10 mouse cellular contexts compared by ENCODE assay signal in genomic region chr3:95012982-95013381, GRCm38 (mm10). TPM values are rescaled to one million over a fixed set of nuclear protein-coding genes. Genes with fewer than 3 reads are reported as not detected.
A peak's percentile ranks its signal among the peaks of the same experiment; 100 is the strongest.
DNase-seq lines count a peak whose midpoint lies in the region; ATAC-seq and TF ChIP-seq lines count a peak whose summit lies in the region.
"Had no signal": no experiment of that assay in that cellular context is flagged by ENCODE, and none has a peak within 500 bp of the region (broad histone marks: within the 10 kb centered on the region; RNA-seq: fewer than 3 reads in every experiment).

No protein-coding gene starts in this region.

- H3K36me3 ChIP-seq in heart, embryonic 13.5 days = peaks cover 45% of the 10 kb centered on the region
- peaks cover 54% of the 10 kb centered on the region for H3K36me3 ChIP-seq in E14TG2a.4 (ENCODE audit: insufficient read depth, low read length)
- peaks cover 44% of the 10 kb centered on the region for H3K36me3 ChIP-seq in embryonic facial prominence, embryonic 12.5 days
- peaks cover 53% of the 10 kb centered on the region for H3K36me3 ChIP-seq in liver, embryonic 12.5 days

- no peak for ATAC-seq in heart, embryonic 13.5 days (ENCODE audit: extremely low read depth, insufficient number of reproducible peaks, low FRiP score, low TSS enrichment)
- no peak for ATAC-seq in embryonic facial prominence, embryonic 12.5 days (ENCODE audit: insufficient number of reproducible peaks, insufficient read depth, low FRiP score, low TSS enrichment)
- no peak for ATAC-seq in liver, embryonic 12.5 days

- no peak for DNase-seq in heart, postnatal 4 days
- DNase-seq in adipocyte (ENCODE audit: low spot score) (no peak), MN1 (ENCODE audit: low spot score) (no peak)
- DNase-seq: adrenal gland, adult 2 months; retina, postnatal 1 day had no signal

- H3K9me3 ChIP-seq in heart, embryonic 13.5 days = no peaks in the 10 kb centered on the region
- H3K9me3 ChIP-seq in E14TG2a.4 (ENCODE audit: low read length) = no peaks in the 10 kb centered on the region
- H3K9me3 ChIP-seq in embryonic facial prominence, embryonic 12.5 days = no peaks in the 10 kb centered on the region
- no peaks in the 10 kb centered on the region for H3K9me3 ChIP-seq in liver, embryonic 12.5 days (replicated peaks)

- H3K4me3 ChIP-seq in heart, embryonic 13.5 days = no peak overlapping the region
- H3K4me3 ChIP-seq in E14TG2a.4 (replicated peaks; ENCODE audit: low read length) = peak overlapping the region; percentile 94; the same call in 1 of the 2 replicates
- H3K4me3 ChIP-seq in embryonic facial prominence, embryonic 12.5 days = no peak overlapping the region
- H3K4me3 ChIP-seq in liver, embryonic 12.5 days = no peak overlapping the region
- H3K4me3 ChIP-seq: left cerebral cortex, adult 2 months had no signal

- TF ChIP-seq CTCF in E14TG2a.4 (conservative IDR thresholded peaks at IDR 0.05; ENCODE audit: low read length) = no peak

- H3K4me1 ChIP-seq in heart, embryonic 13.5 days = peaks cover 25% of the 10 kb centered on the region
- H3K4me1 ChIP-seq in E14TG2a.4 (replicated peaks; ENCODE audit: low read depth, low read length) = peaks cover 63% of the 10 kb centered on the region
- H3K4me1 ChIP-seq in embryonic facial prominence, embryonic 12.5 days = peaks cover 20% of the 10 kb centered on the region
- H3K4me1 ChIP-seq in liver, embryonic 12.5 days = peaks cover 41% of the 10 kb centered on the region

- no peak overlapping the region for H3K27ac ChIP-seq in heart, embryonic 13.5 days (replicated peaks)
- H3K27ac ChIP-seq in embryonic facial prominence, embryonic 12.5 days = no peak overlapping the region
- H3K27ac ChIP-seq in liver, embryonic 12.5 days = no peak overlapping the region
- H3K27ac ChIP-seq: left cerebral cortex, adult 2 months had no signal

- H3K4me2 ChIP-seq in heart, embryonic 13.5 days = peak overlapping the region; percentile 87
- peak overlapping the region; percentile 88; the same call in 1 of the 2 replicates for H3K4me2 ChIP-seq in embryonic facial prominence, embryonic 12.5 days (replicated peaks)
- H3K4me2 ChIP-seq in liver, embryonic 12.5 days = peak overlapping the region; percentile 97

- H3K27me3 ChIP-seq in heart, embryonic 13.5 days (replicated peaks) = no peaks in the 10 kb centered on the region
- no peaks in the 10 kb centered on the region for H3K27me3 ChIP-seq in E14TG2a.4 (ENCODE audit: insufficient read depth, low read length)
- no peaks in the 10 kb centered on the region for H3K27me3 ChIP-seq in embryonic facial prominence, embryonic 12.5 days
- no peaks in the 10 kb centered on the region for H3K27me3 ChIP-seq in liver, embryonic 12.5 days (replicated peaks)

- peak overlapping the region; percentile 92; the same call in 1 of the 2 replicates for H3K9ac ChIP-seq in heart, embryonic 13.5 days
- no peak overlapping the region for H3K9ac ChIP-seq in embryonic facial prominence, embryonic 12.5 days
- no peak overlapping the region for H3K9ac ChIP-seq in liver, embryonic 12.5 days

- WGBS in heart, embryonic 13.5 days = 90% methylated on average over 3 of the region's 3 CpGs
- 59% methylated on average over 3 of the region's 3 CpGs for WGBS in embryonic facial prominence, embryonic 12.5 days
- 83% methylated on average over 3 of the region's 3 CpGs for WGBS in liver, embryonic 12.5 days (ENCODE audit: insufficient replicate concordance)

RNA-seq across cellular contexts. Expression of gene Zfp687, which starts 2.3 kb away (rescaled TPM):
- polyA plus RNA-seq in heart, embryonic 13.5 days (2015; fragmentation: Nextera tagmentation; extraction: Ambion mirVana) = 14.3 and 17.4 TPM in 2 replicates
- total RNA-seq in heart, postnatal 4 days (2021) = 10 to 100 TPM; 30.7 to 33.4 TPM
- polyA plus RNA-seq in embryonic facial prominence, embryonic 12.5 days (2016; fragmentation: Nextera tagmentation; extraction: Ambion mirVana) = 28.7 and 31.3 TPM in 2 replicates
- 12.6 and 14.4 TPM in 2 replicates for polyA plus RNA-seq in liver, embryonic 12.5 days (2016; fragmentation: Nextera tagmentation; extraction: Ambion mirVana)

RNA-seq across cellular contexts. Expression of gene Psmd4, which starts 29.4 kb away (rescaled TPM):
- polyA plus RNA-seq in heart, embryonic 13.5 days (2015; fragmentation: Nextera tagmentation; extraction: Ambion mirVana) = 198 and 214 TPM in 2 replicates
- 100 to 1,000 TPM; 145 to 147 TPM for total RNA-seq in heart, postnatal 4 days (2021)
- 295 TPM in 2 replicates for polyA plus RNA-seq in embryonic facial prominence, embryonic 12.5 days (2016; fragmentation: Nextera tagmentation; extraction: Ambion mirVana)
- 216 and 229 TPM in 2 replicates for polyA plus RNA-seq in liver, embryonic 12.5 days (2016; fragmentation: Nextera tagmentation; extraction: Ambion mirVana)

RNA-seq across cellular contexts. Expression of gene Pi4kb, which starts 38.5 kb away (rescaled TPM):
- polyA plus RNA-seq in heart, embryonic 13.5 days (2015; fragmentation: Nextera tagmentation; extraction: Ambion mirVana) = 14.0 and 17.6 TPM in 2 replicates
- total RNA-seq in heart, postnatal 4 days (2021) = 10 to 100 TPM; 33.4 to 36.5 TPM
- polyA plus RNA-seq in embryonic facial prominence, embryonic 12.5 days (2016; fragmentation: Nextera tagmentation; extraction: Ambion mirVana) = 25.6 and 26.1 TPM in 2 replicates
- 12.6 and 13.1 TPM in 2 replicates for polyA plus RNA-seq in liver, embryonic 12.5 days (2016; fragmentation: Nextera tagmentation; extraction: Ambion mirVana)

RNA-seq across cellular contexts. Expression of gene Rfx5, which starts 59.1 kb away (rescaled TPM):
- polyA plus RNA-seq in heart, embryonic 13.5 days (2015; fragmentation: Nextera tagmentation; extraction: Ambion mirVana) = 5.4 and 6.3 TPM in 2 replicates
- total RNA-seq in heart, postnatal 4 days (2021) = 10 to 100 TPM in 1 of 2 experiments, 1 to 10 TPM in 1; 9.3 to 11.9 TPM
- polyA plus RNA-seq in embryonic facial prominence, embryonic 12.5 days (2016; fragmentation: Nextera tagmentation; extraction: Ambion mirVana) = 12.0 and 13.3 TPM in 2 replicates
- polyA plus RNA-seq in liver, embryonic 12.5 days (2016; fragmentation: Nextera tagmentation; extraction: Ambion mirVana) = 2.6 and 3.6 TPM in 2 replicates
